Mouse (Mus musculus): ENCODE results near the gene Gm3317. TPM values are rescaled to one million over a fixed set of nuclear protein-coding genes. Genes with fewer than 3 reads are reported as not detected.
"Not testable (repeated sequence)": the region's sequence is repeated elsewhere in the genome, so short reads cannot be mapped to it uniquely, and the experiment has no call there.

Gm3317 gene
- total RNA-seq (2012; rRNA removed) (not detected in 2 replicates), total RNA-seq (2014; rRNA removed) (not detected in 2 replicates), polyA plus RNA-seq (2012; ENCODE audit: insufficient read length, low read depth) (not detected in 2 replicates)

- not testable (repeated sequence) for H3K27me3 ChIP-seq (replicated peaks); H3K9me3 ChIP-seq (replicated peaks; ENCODE audit: low read length); H3K9ac ChIP-seq (ENCODE audit: insufficient read depth, low read depth)
Observed at GRCm38 (mm10) chr14:5164235-5164634, at the start of gene Gm3317. Gm3317 (plus strand) TSS chr14:5164535.

GRCm38 (mm10) chr14:5131219-5131618 is 33.1 kb upstream of the Gm3317 start, which contains the start of gene Gm8279:
Gm8279 (plus strand) TSS chr14:5131519.
- H3K9me3 ChIP-seq (replicated peaks; ENCODE audit: low read length); H3K27me3 ChIP-seq (replicated peaks); H3K4me2 ChIP-seq (ENCODE audit: insufficient read depth, low read depth, poor library complexity, severe bottlenecking); H3K4me1 ChIP-seq (ENCODE audit: control insufficient read depth in 1 of 2, insufficient read depth in 2 of 2); in situ Hi-C loops (cut with MboI; ENCODE audit: low pct_ligation_motif_present, low pct_unique_long_range_greater_than_20kb, low sequenced_read_pairs); H3K36me3 ChIP-seq (replicated peaks in 1 of 2; ENCODE audit: control insufficient read depth in 1 of 2, insufficient read depth in 1 of 2, low read length in 1 of 2); H3K27ac ChIP-seq (ENCODE audit: insufficient read depth, low read depth); H3K79me2 ChIP-seq (replicated peaks; ENCODE audit: control insufficient read depth, extremely low read depth, insufficient read depth, poor library complexity, severe bottlenecking); H3K4me3 ChIP-seq (replicated peaks in 1 of 3; ENCODE audit: low read depth in 2 of 3, low read length in 2 of 3, poor library complexity in 1 of 3); DNase-seq (ENCODE audit: extremely low read depth); H3K9ac ChIP-seq (ENCODE audit: insufficient read depth, low read depth); dilution Hi-C loops (cut with MboI; ENCODE audit: extremely low pct_ligation_motif_present, extremely low pct_unique_long_range_greater_than_20kb, low sequenced_read_pairs): not testable (repeated sequence)

More at GRCm38 (mm10) chr14:5164235-5164634, at the start of gene Gm3317:
- dilution Hi-C loops (cut with MboI; ENCODE audit: extremely low pct_ligation_motif_present, extremely low pct_unique_long_range_greater_than_20kb, low sequenced_read_pairs); H3K4me2 ChIP-seq (ENCODE audit: insufficient read depth, low read depth, poor library complexity, severe bottlenecking); H3K4me1 ChIP-seq (ENCODE audit: control insufficient read depth in 1 of 2, insufficient read depth in 2 of 2); H3K4me3 ChIP-seq (replicated peaks in 1 of 3; ENCODE audit: low read depth in 2 of 3, low read length in 2 of 3, poor library complexity in 1 of 3); H3K79me2 ChIP-seq (replicated peaks; ENCODE audit: control insufficient read depth, extremely low read depth, insufficient read depth, poor library complexity, severe bottlenecking); H3K36me3 ChIP-seq (replicated peaks in 1 of 2; ENCODE audit: control insufficient read depth in 1 of 2, insufficient read depth in 1 of 2, low read length in 1 of 2); H3K27ac ChIP-seq (ENCODE audit: insufficient read depth, low read depth); in situ Hi-C loops (cut with MboI; ENCODE audit: low pct_ligation_motif_present, low pct_unique_long_range_greater_than_20kb, low sequenced_read_pairs); DNase-seq (ENCODE audit: extremely low read depth): not testable (repeated sequence)

GRCm38 (mm10) chr14:5185493-5185892 is 21.2 kb downstream of the Gm3317 start, which contains the start of gene Gm8271:
Gm8271 (plus strand) TSS chr14:5185793.
- dilution Hi-C loops (cut with MboI; ENCODE audit: extremely low pct_ligation_motif_present, extremely low pct_unique_long_range_greater_than_20kb, low sequenced_read_pairs); H3K4me1 ChIP-seq (ENCODE audit: control insufficient read depth in 1 of 2, insufficient read depth in 2 of 2); DNase-seq (ENCODE audit: extremely low read depth); H3K36me3 ChIP-seq (replicated peaks in 1 of 2; ENCODE audit: control insufficient read depth in 1 of 2, insufficient read depth in 1 of 2, low read length in 1 of 2); H3K27ac ChIP-seq (ENCODE audit: insufficient read depth, low read depth); H3K4me2 ChIP-seq (ENCODE audit: insufficient read depth, low read depth, poor library complexity, severe bottlenecking); in situ Hi-C loops (cut with MboI; ENCODE audit: low pct_ligation_motif_present, low pct_unique_long_range_greater_than_20kb, low sequenced_read_pairs); H3K9ac ChIP-seq (ENCODE audit: insufficient read depth, low read depth); H3K9me3 ChIP-seq (replicated peaks; ENCODE audit: low read length); H3K79me2 ChIP-seq (replicated peaks; ENCODE audit: control insufficient read depth, extremely low read depth, insufficient read depth, poor library complexity, severe bottlenecking); H3K27me3 ChIP-seq (replicated peaks); H3K4me3 ChIP-seq (replicated peaks in 1 of 3; ENCODE audit: low read depth in 2 of 3, low read length in 2 of 3, poor library complexity in 1 of 3): not testable (repeated sequence)

Other genes with a start within 250 kb of the Gm3317 start
- gene Gm8297, start 180.6 kb upstream of the Gm3317 start, total RNA-seq (2012; rRNA removed) = not detected in 2 replicates
- gene Gm8297, start 180.6 kb upstream of the Gm3317 start, total RNA-seq (2014; rRNA removed) = not detected in 2 replicates
- gene Gm8297, start 180.6 kb upstream of the Gm3317 start, polyA plus RNA-seq (2012; ENCODE audit: insufficient read length, low read depth) = not detected in 2 replicates
- gene Gm3298, start 148.6 kb upstream of the Gm3317 start, total RNA-seq (2012; rRNA removed) = not detected in 2 replicates
- not detected in 2 replicates for gene Gm3298, start 148.6 kb upstream of the Gm3317 start, total RNA-seq (2014; rRNA removed)
- not detected in 2 replicates for gene Gm3298, start 148.6 kb upstream of the Gm3317 start, polyA plus RNA-seq (2012; ENCODE audit: insufficient read length, low read depth)
- gene 4930555G01Rik, start 113.9 kb upstream of the Gm3317 start, total RNA-seq (2012; rRNA removed) = not detected in 2 replicates
- not detected in 2 replicates for gene 4930555G01Rik, start 113.9 kb upstream of the Gm3317 start, total RNA-seq (2014; rRNA removed)
- not detected in 2 replicates for gene 4930555G01Rik, start 113.9 kb upstream of the Gm3317 start, polyA plus RNA-seq (2012; ENCODE audit: insufficient read length, low read depth)
- not detected in 2 replicates for gene Gm8281, start 93.5 kb upstream of the Gm3317 start, total RNA-seq (2012; rRNA removed)
- gene Gm8281, start 93.5 kb upstream of the Gm3317 start, total RNA-seq (2014; rRNA removed) = not detected in 2 replicates
- gene Gm8281, start 93.5 kb upstream of the Gm3317 start, polyA plus RNA-seq (2012; ENCODE audit: insufficient read length, low read depth) = not detected in 2 replicates
- gene Gm8279, start 33.0 kb upstream of the Gm3317 start, total RNA-seq (2012; rRNA removed) = not detected in 2 replicates
- not detected in 2 replicates for gene Gm8279, start 33.0 kb upstream of the Gm3317 start, total RNA-seq (2014; rRNA removed)
- not detected in 2 replicates for gene Gm8279, start 33.0 kb upstream of the Gm3317 start, polyA plus RNA-seq (2012; ENCODE audit: insufficient read length, low read depth)
- not detected in 2 replicates for gene Gm8271, start 21.3 kb downstream of the Gm3317 start, total RNA-seq (2012; rRNA removed)
- not detected in 2 replicates for gene Gm8271, start 21.3 kb downstream of the Gm3317 start, total RNA-seq (2014; rRNA removed)
- gene Gm8271, start 21.3 kb downstream of the Gm3317 start, polyA plus RNA-seq (2012; ENCODE audit: insufficient read length, low read depth) = not detected in 2 replicates
- not detected in 2 replicates for gene Gm3526, start 96.0 kb downstream of the Gm3317 start, total RNA-seq (2012; rRNA removed)
- not detected in 2 replicates for gene Gm3526, start 96.0 kb downstream of the Gm3317 start, total RNA-seq (2014; rRNA removed)
- not detected in 2 replicates for gene Gm3526, start 96.0 kb downstream of the Gm3317 start, polyA plus RNA-seq (2012; ENCODE audit: insufficient read length, low read depth)
- not detected in 2 replicates for gene Gm3542, start 170.4 kb downstream of the Gm3317 start, total RNA-seq (2012; rRNA removed)
- not detected in 2 replicates for gene Gm3542, start 170.4 kb downstream of the Gm3317 start, total RNA-seq (2014; rRNA removed)
- not detected in 2 replicates for gene Gm3542, start 170.4 kb downstream of the Gm3317 start, polyA plus RNA-seq (2012; ENCODE audit: insufficient read length, low read depth)
- not detected in 2 replicates for gene Gm3500, start 224.5 kb downstream of the Gm3317 start, total RNA-seq (2012; rRNA removed)
- gene Gm3500, start 224.5 kb downstream of the Gm3317 start, total RNA-seq (2014; rRNA removed) = not detected in 2 replicates
- gene Gm3500, start 224.5 kb downstream of the Gm3317 start, polyA plus RNA-seq (2012; ENCODE audit: insufficient read length, low read depth) = not detected in 2 replicates

All from CH12.LX (cell line).